Mouse (Mus musculus) heart, postnatal 0 days (tissue): ENCODE measurements around the gene Zfp12.

ENCODE experiments used
- CTCF ChIP-seq: IDR thresholded peaks from 2 replicates; pipeline ENCODE4 v1.5.1; 2016; ENCODE audit warnings: antibody characterized with exemption, control low read depth, low read depth
- EP300 ChIP-seq: IDR thresholded peaks from 2 replicates; pipeline ENCODE4 v1.6.1; 2016; ENCODE audit warnings: antibody characterized with exemption, low read depth

GRCm38 (mm10) chr5:143254487-143255130 is 19.6 kb downstream of the Zfp12 start:
- no peak for TF ChIP-seq EP300
- no peak for TF ChIP-seq CTCF
